Mouse (Mus musculus): ENCODE measurements around the gene Rpl13a.

DNA sequence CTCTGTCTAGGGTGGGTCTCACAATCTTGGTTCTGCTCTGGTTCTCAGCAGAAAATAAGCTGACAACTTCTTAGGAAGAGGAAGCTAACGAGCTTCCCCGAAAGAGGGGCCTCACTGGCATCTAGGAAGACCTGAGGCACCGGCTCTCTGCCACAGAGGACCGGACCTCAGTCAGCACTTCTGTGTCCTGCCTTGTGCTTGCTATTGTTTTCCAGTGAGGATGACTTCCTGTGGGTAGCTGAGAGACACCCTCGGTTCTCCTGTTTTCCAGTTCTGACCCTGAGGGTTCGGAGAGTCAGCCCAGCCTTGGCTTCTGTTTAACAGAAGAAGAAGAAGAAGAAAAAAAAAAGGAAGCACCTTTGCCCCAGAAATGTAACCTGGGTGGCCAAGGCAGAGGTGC, 31.1 kb downstream of the Rpl13a start:
- TF ChIP-seq CTCF (IDR thresholded peaks at IDR 0.05; ENCODE audit: low read depth) (no peak), EP300 (IDR thresholded peaks at IDR 0.05; ENCODE audit: low read depth) (no peak)

All from liver, embryonic 14.5 days (tissue).